Mouse (Mus musculus) cerebellum, postnatal 14 days (tissue): Measurements from ENCODE around the gene Pus10.

Experiments
- DNase-seq, 2 experiments: peaks; one replicate each; pipeline ENCODE4 v3.0.0; 2021; ENCODE audit warnings: mixed read lengths in 2 of 2

Pus10 gene

DNA sequence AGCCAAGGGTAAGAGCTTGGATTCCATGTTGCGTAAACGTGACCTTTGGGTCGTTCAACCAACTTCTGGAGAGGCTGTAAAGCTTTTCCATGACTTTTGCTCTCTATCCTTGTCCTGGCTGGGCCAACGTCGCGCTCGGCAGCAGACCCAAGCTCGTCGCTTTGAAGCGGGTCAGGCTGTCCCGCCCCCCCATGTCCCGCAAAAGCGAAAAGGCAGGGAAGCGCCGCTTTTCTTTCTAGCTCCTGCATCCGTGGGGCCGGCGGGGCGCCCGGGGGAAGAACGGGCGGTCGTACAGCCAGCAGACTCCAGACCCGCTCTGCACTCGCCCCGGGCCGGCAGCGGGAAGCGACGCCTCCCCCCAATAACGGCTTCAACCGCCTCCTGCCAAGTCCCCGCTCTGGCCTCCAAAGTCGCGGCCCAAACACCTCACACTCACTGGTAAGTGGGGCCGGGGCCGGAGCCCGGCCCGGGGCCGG, at the start of gene Pus10:
TSS of gene Pus10 (plus strand) at position 364 of the 476 bp plus-strand sequence.
- DNase-seq = no peak

- no peak for DNase-seq
These were observed 46.5 kb upstream of the Pus10 start for GRCm38 (mm10) chr11:23618995-23619394.

- DNase-seq = no peak
These were observed 34.8 kb upstream of the Pus10 start for GRCm38 (mm10) chr11:23630664-23631063.

DNA sequence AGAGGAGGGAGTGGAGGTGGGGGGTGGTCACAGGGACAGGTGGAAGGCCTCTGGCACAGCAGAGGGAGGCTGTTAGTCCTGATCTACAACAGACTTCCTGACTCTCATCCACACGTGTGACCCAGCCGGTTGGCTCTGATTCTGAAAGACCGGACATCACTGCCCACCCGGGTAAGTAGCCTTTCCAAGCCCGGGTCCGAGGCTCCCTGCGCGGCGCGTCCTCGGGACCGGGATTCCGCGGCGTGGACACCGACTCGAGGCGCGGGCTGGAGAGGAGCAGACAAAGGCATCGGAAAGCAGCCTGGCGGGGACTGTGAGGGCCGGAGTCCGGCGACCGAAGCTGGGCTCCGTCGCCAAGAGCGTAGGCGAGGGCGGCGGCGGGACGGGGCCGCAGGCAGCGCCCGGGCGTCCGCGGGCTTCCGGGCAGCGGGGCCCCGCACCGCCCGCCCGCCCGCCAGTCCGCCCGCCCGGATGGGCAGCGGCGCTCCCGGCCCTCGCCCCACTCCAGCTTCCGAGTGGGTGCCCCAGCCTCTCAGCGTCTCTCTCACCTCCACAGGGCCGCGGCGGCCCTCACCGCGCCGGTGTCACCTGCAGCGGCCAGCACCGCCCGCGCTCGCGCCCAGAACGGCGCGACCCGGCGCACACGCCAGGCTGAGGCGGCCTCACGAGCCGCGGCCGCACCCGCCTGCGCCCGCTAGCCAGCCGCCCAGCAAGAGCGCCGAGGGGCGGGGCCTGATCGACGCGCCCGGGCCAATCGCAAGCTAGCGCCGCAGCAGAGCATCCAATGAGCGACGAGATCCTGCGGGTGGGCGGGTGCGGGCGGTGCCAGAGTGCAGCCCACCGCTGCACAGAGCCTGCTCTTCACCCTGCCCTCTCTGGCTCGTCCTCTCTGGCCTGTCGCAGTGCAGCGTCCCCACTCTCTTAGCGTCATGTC, 32.3 kb upstream of the Pus10 start, which contains the start of gene 0610010F05Rik:
TSS of gene 0610010F05Rik (minus strand) at position 695 of the 934 bp plus-strand sequence.
- peak; percentile 90 for DNase-seq

DNA sequence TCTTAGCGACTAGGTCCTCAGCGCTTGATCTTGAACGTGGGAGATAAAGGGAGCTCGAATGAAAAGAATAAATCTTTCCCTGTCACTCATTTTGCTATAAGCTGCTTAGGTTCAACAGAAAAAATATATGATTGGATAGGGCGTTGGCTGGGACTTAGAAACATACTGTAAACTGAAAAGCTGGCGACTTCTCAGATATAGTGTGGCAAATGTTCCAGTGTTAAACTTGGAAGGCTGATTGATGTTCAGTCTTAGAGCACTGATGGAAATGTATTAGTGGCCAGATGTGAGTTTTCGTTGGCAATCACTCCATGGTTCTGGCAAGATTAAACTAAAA, 31.6 kb upstream of the Pus10 start:
- no peak for DNase-seq

- DNase-seq = peak; percentile 23 to 35
These were observed 30.9 kb upstream of the Pus10 start for GRCm38 (mm10) chr11:23634573-23634972.

- no peak for DNase-seq
These were observed 18.0 kb upstream of the Pus10 start for GRCm38 (mm10) chr11:23647431-23647830.

DNA sequence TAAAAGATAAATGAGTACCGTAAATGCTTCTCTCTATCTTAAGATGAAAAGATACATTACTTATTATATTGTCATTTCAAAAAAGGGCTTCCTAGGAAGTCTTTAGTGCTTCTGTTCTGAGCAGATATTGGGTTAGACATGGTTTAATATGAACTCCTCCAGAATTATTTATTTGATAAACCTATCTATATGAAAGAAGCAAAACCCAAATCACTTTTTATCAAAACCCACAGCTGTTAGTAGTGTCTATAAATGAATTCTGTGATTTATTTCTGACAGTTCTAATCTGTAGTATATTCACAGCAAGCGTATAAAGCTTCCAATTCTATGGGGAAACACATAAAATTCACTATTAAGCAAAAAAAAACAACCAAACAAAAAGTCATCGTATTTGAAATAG, 17.6 kb upstream of the Pus10 start:
- DNase-seq = no peak

DNA sequence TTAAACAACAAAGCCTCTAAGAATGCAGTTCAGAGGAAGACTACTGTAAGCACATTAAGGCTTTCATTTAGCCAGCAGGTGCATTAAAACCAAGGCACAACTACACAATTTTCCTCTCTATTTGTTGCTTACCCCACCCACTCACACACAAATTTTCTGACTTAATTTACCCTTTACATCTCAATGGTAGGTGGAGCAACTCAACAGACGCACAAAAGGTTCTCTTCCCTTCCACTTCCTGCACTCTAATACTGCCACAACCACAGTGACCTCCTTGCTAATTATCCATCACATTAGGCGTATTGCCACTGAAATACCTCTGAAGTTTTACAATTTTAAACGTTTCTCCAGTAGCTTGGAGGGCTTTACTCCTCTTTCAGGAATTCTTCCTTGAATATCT, 11.8 kb upstream of the Pus10 start:
- no peak for DNase-seq

GRCm38 (mm10) chr11:23657791-23658190, 7.7 kb upstream of the Pus10 start:
- no peak for DNase-seq

- no peak for DNase-seq
These were observed 1.2 kb upstream of the Pus10 start for GRCm38 (mm10) chr11:23664232-23664631.

DNA sequence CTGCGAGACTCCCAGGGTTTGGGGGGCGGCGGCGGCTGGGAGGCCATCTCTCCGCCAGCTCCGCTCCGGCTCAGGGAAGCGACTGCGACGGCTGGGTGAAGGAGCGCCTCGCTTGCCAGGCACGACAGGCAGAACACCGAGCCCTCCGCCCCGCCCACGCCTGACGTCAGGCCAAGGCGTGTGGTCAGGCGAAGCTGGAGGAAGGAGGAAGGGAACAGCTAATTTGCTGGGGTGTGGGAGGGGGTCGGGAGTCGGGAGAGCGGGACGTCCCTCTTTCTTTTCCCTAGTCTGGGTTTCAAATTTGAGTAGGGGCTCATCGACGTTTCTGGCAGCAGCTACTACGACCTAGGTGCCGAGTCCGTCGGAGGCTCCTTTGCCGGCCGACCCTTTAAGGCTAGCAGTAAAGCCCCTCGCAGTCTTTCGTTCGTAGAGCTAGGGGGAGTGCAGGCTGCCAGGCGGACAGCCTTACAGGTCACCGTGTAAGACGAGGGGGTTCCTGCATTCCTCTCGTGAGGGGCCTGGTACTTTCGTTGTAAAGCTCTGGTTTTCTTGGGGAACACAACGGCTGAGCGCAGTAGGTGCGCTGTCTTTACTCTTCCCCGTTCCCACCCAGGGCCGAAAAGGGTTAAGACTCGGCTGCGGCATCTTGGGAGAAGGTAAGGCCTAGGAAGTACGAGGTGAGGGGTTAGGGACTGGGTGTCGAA, 476 bp downstream of the Pus10 start, which contains the start of gene Pex13:
TSS of gene Pex13 (minus strand) at position 162 of the 704 bp plus-strand sequence.
- peak; percentile 95 to 96 for DNase-seq

GRCm38 (mm10) chr11:23666526-23666925, 1.1 kb downstream of the Pus10 start:
- no peak for DNase-seq

DNA sequence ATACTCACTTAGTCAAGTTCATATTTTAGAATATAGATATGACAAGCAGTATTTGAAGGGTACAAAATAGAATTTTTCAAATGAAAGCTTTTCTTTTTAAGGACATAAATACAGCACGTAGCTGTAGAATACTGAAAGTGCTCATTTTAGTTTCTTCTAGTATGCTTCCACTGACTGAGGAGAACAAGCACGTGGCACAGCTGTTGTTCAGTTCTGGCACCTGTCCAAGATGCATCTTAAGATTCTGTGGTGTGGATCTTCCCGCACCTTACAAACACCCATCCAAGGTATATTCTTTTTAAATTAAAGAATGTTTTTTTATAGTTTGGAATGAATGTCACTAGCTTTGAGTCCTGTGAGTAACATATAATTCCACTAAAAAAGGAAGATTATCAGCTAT, 1.7 kb downstream of the Pus10 start:
- DNase-seq = peak; percentile 22 to 24

DNA sequence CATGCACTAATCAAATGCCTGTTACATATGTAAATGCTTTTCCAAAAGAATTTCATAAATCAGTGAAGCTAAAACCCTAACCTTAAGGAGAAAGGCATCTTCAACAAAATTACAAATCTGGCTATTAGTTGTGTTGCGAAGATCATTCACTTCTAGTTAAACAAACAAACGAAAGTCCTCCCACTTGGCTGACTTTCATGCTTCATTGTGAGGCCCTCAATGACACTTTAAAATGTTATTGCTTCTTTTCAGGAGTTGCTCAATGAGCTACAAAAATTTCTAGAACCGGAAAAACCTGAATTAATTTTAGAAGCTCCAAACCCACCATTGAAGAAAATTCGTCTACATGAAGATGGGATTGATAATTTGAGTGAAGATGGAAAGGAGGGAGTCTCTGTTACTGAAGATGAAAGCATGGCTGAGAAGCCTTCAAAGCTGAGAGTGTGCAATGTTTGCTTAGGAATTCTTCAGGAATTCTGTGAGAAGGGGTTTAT, 6.8 kb downstream of the Pus10 start:
- no peak for DNase-seq

DNA sequence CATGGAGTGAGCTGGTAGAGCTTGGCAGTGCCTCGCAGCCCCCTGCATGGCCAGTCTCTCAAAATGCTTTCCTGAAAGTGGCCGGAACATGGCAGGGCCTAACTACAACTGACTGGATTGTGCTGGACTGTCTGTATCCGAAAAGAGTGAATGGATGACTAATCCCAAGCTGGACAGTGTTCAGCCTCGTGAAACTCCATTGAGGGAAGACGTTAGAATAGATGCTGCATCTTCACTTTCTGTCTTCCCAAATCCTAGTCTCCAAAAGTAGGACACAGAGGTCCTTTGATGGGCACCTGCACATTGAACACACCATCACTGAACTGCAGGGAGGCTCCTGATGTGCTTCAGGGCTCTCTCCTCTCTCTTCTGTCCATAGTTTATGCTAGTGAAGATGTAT, 10.6 kb downstream of the Pus10 start:
- no peak for DNase-seq

GRCm38 (mm10) chr11:23679044-23679642, 13.7 kb downstream of the Pus10 start:
- DNase-seq = peak; percentile 79 to 81

GRCm38 (mm10) chr11:23680435-23680950, 15.0 kb downstream of the Pus10 start:
- DNase-seq = no peak

- no peak for DNase-seq
These were observed 17.1 kb downstream of the Pus10 start for GRCm38 (mm10) chr11:23682561-23682960.

DNA sequence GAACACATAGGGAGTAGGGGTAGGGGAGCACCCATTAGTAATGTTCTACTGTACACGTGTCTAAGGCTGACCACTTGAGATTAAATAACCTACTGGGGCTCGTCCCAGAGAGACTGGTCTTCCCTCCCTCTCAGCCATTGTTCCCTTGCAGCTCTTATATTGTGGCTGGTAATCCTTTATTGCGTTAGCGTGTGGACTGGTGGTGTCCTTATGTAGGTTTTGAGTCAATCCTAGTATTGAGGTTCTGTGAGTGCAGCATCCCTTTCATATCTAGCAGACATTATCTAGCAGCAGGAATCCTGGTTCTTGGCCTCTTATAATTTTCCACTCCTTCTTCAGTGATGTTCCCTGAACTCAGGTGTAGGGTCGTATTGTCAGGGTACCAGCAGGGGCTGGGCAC, 21.2 kb downstream of the Pus10 start:
- no peak for DNase-seq

- no peak for DNase-seq
These were observed 22.6 kb downstream of the Pus10 start for GRCm38 (mm10) chr11:23688060-23688459.

DNA sequence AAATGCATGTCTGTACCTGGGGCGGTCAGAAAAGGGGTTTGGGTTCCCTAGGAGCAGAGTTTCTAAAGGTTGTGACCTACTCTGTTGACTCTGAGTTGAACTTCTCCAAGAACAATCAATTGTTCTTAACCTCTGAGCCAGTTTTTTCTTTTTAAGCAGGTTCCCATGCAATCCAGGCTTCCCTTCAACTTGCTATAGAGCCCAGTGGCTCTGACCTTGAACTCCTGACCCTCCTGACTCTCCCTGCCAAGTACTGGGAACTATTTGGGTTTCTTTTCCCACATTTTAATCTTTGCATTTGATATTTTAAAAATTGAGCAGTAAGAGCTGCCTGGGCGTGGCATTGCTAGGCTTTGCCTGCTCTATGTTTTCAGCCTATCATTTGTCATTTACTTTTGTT, 27.8 kb downstream of the Pus10 start:
- no peak for DNase-seq

DNA sequence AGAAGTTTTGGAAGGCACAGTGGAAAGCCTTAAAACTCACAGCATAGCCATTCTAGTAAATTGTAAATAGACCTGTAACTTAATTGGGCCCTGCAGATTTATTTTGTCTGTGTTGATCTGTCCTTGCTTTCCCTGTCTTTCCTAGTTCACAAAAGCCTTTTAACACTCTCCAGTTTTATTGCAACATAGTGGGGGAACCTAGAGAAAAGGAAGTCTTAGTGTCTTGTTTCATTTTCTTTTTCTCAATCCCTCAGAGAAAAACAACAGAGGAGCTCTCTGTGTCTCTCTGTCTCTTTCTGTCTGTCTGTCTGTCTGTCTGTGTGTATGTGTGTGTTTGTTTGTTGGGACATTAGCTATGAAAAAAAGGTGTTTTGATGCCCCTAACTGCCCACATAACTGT, 30.4 kb downstream of the Pus10 start:
- DNase-seq = no peak
